Mouse (Mus musculus) brain, embryonic 14.5 days (tissue): ENCODE results near the gene Prpf40b. TPM values are rescaled to one million over a fixed set of nuclear protein-coding genes. Genes with fewer than 3 reads are reported as not detected.
A peak's percentile ranks its signal among the peaks of the same experiment; 100 is the strongest.

Experiments
- DNase-seq: peaks from one replicate; pipeline ENCODE4 v3.0.0-alpha.2; 2011; ENCODE audit warnings: low read depth
- CTCF ChIP-seq: fragments of 200-500 bp; IDR thresholded peaks from 2 replicates; pipeline ENCODE4 v1.5.1; 2012; ENCODE audit warnings: inconsistent platforms, mild to moderate bottlenecking, moderate library complexity, borderline replicate concordance; ENCODE audit not compliant: insufficient read depth, insufficient read length; ENCODE audit errors: extremely low read depth
- POLR2A ChIP-seq: fragments of 200-500 bp; IDR thresholded peaks from 2 replicates; pipeline ENCODE4 v1.6.1; 2012; ENCODE audit warnings: mild to moderate bottlenecking, inconsistent platforms, borderline replicate concordance; ENCODE audit not compliant: poor library complexity, insufficient read depth, insufficient read length, severe bottlenecking; ENCODE audit errors: extremely low read depth
- polyA plus RNA-seq: library from polyadenylated mRNA; depleted of rRNA; stranded (reverse); fragments of >200 nt; gene quantifications from 2 replicates; pipeline ENCODE4 v1.2.3, GENCODE M21; 2012

The Prpf40b gene
- polyA plus RNA-seq, 1 experiment, result 180 TPM

- TF ChIP-seq POLR2A (no peak), CTCF (no peak)
These were observed 29.3 kb downstream of the Prpf40b start for GRCm38 (mm10) chr15:99324151-99324550.

GRCm38 (mm10) chr15:99325598-99325997 is 30.7 kb downstream of the Prpf40b start:
- no peak for TF ChIP-seq CTCF
- no peak for TF ChIP-seq POLR2A
- no peak for DNase-seq

More at GRCm38 (mm10) chr15:99324151-99324550, 29.3 kb downstream of the Prpf40b start:
- DNase-seq, result no peak

- no peak for DNase-seq
- TF ChIP-seq CTCF, result no peak
- TF ChIP-seq POLR2A, result no peak
These were observed 31.5 kb downstream of the Prpf40b start for GRCm38 (mm10) chr15:99326407-99326806.

- DNase-seq, result no peak
- TF ChIP-seq POLR2A (no peak), CTCF (peak; percentile 52; the same call in 1 of the 2 replicates)
These were observed 32.1 kb downstream of the Prpf40b start for GRCm38 (mm10) chr15:99326959-99327358.

- DNase-seq, result no peak
- no peak for TF ChIP-seq POLR2A
- TF ChIP-seq CTCF, result no peak
These were observed 33.1 kb downstream of the Prpf40b start for GRCm38 (mm10) chr15:99328011-99328410.

GRCm38 (mm10) chr15:99330324-99330723 is 35.4 kb downstream of the Prpf40b start:
- no peak for TF ChIP-seq POLR2A
- TF ChIP-seq CTCF, result no peak
- DNase-seq, result no peak

- no peak for DNase-seq
- TF ChIP-seq CTCF, result no peak
- TF ChIP-seq POLR2A, result no peak
These were observed 36.5 kb downstream of the Prpf40b start for GRCm38 (mm10) chr15:99331341-99331740.

- no peak for DNase-seq
- no peak for TF ChIP-seq POLR2A
These were observed 37.2 kb downstream of the Prpf40b start for GRCm38 (mm10) chr15:99332111-99332510.

- no peak for TF ChIP-seq POLR2A
- no peak for TF ChIP-seq CTCF
- peak; percentile 52 for DNase-seq
These were observed 38.2 kb downstream of the Prpf40b start for GRCm38 (mm10) chr15:99332921-99333675.

- no peak for TF ChIP-seq CTCF
- no peak for TF ChIP-seq POLR2A
- no peak for DNase-seq
These were observed 38.8 kb downstream of the Prpf40b start for GRCm38 (mm10) chr15:99333676-99334065.

- DNase-seq, result peak; percentile 43
- TF ChIP-seq CTCF, result no peak
These were observed 39.6 kb downstream of the Prpf40b start for GRCm38 (mm10) chr15:99334500-99334899.

GRCm38 (mm10) chr15:99335801-99336320 is 41.0 kb downstream of the Prpf40b start:
- no peak for DNase-seq

More at GRCm38 (mm10) chr15:99335801-99336320, 41.0 kb downstream of the Prpf40b start:
- TF ChIP-seq CTCF (no peak), POLR2A (no peak)
